Mouse (Mus musculus) ovary, postnatal 10 days (tissue): ENCODE measurements around the gene Cnr1.

ENCODE experiments used
- DNase-seq: peaks from one replicate; pipeline ENCODE4 v3.0.0; 2022; ENCODE audit warnings: low spot score

Gene Cnr1

GRCm38 (mm10) chr4:33924234-33924888, at the start of gene Cnr1:
Gene Cnr1 (plus strand): TSS chr4:33924593.
- peak; percentile 76 for DNase-seq

GRCm38 (mm10) chr4:33879944-33880343, 44.4 kb upstream of the Cnr1 start:
- no peak for DNase-seq

- no peak for DNase-seq
Observed at GRCm38 (mm10) chr4:33886026-33886425, 38.4 kb upstream of the Cnr1 start.

GRCm38 (mm10) chr4:33889976-33890375, 34.4 kb upstream of the Cnr1 start:
- no peak for DNase-seq

GRCm38 (mm10) chr4:33892178-33892869, 32.1 kb upstream of the Cnr1 start:
- DNase-seq, result no peak

- DNase-seq, result no peak
Observed at GRCm38 (mm10) chr4:33893841-33894240, 30.6 kb upstream of the Cnr1 start.

- DNase-seq, result no peak
Observed at GRCm38 (mm10) chr4:33895046-33895445, 29.3 kb upstream of the Cnr1 start.

- DNase-seq, result no peak
Observed at GRCm38 (mm10) chr4:33895491-33895890, 28.9 kb upstream of the Cnr1 start.

- no peak for DNase-seq
Observed at GRCm38 (mm10) chr4:33901659-33902058, 22.7 kb upstream of the Cnr1 start.

GRCm38 (mm10) chr4:33903812-33904340, 20.5 kb upstream of the Cnr1 start:
- no peak for DNase-seq

GRCm38 (mm10) chr4:33904826-33905225, 19.6 kb upstream of the Cnr1 start:
- DNase-seq, result no peak

- DNase-seq, result no peak
Observed at GRCm38 (mm10) chr4:33908786-33909185, 15.6 kb upstream of the Cnr1 start.

- no peak for DNase-seq
Observed at GRCm38 (mm10) chr4:33915730-33916129, 8.7 kb upstream of the Cnr1 start.

GRCm38 (mm10) chr4:33920807-33921206, 3.6 kb upstream of the Cnr1 start:
- no peak for DNase-seq

GRCm38 (mm10) chr4:33923151-33923760, 1.1 kb upstream of the Cnr1 start:
- DNase-seq, result no peak

- DNase-seq, result peak; percentile 2
Observed at GRCm38 (mm10) chr4:33923761-33924233, 596 bp upstream of the Cnr1 start.

- no peak for DNase-seq
Observed at GRCm38 (mm10) chr4:33924889-33925245, 474 bp downstream of the Cnr1 start.

- DNase-seq, result no peak
Observed at GRCm38 (mm10) chr4:33925489-33925888, 1.1 kb downstream of the Cnr1 start.

- DNase-seq, result no peak
Observed at GRCm38 (mm10) chr4:33926010-33926409, 1.6 kb downstream of the Cnr1 start.

GRCm38 (mm10) chr4:33926730-33927263, 2.4 kb downstream of the Cnr1 start:
- DNase-seq, result no peak

- no peak for DNase-seq
Observed at GRCm38 (mm10) chr4:33927644-33928043, 3.3 kb downstream of the Cnr1 start.

GRCm38 (mm10) chr4:33928450-33928849, 4.1 kb downstream of the Cnr1 start:
- no peak for DNase-seq

- no peak for DNase-seq
Observed at GRCm38 (mm10) chr4:33931347-33931746, 7.0 kb downstream of the Cnr1 start.
